Mouse (Mus musculus) c-Kit-negative CD71-positive TER-119-positive erythroid progenitor cells, embryonic 14.5 days (primary cell): ENCODE measurements around the gene Plekha4.
"Not testable (repeated sequence)": the region's sequence is repeated elsewhere in the genome, so short reads cannot be mapped to it uniquely, and the experiment has no call there.

Experiments
- DNase-seq: peaks from one replicate; pipeline ENCODE4 v3.0.0-alpha.2; 2013; ENCODE audit warnings: low read depth, low spot score

Gene Plekha4

DNA sequence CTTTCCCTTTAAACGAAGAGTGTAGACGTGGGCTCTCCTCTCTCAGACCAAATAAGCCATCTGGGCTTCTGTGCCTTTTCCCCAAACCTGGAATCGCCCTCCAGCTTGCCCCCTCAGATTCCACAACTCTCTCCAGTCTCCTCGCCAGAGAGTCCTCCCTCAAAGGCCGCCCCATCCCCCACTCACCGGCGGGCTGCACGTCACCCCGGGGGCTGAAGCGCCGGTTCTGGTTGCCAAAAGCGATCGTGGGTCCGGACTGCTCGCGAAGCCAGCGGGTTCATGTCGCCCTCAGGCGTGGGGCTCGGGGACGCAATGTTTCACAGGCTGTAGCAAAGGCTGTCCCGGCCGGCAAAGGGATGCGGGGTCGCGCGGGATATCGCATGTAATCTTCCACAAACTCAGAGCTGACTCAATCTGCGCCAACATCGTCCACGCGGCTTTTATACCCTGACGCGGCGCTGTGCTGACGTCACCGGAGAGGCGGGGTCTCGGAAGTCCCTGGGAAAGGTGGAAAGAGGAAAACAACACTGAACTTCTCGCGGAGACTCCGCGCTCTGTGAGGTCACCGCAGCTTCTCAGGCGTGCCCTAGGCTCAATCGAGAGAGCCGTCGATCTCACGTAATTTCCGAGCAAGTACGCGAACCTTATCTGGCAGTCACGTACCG, at the start of gene Plekha4, which contains the start of gene Ppp1r15a:
TSS of gene Plekha4 (plus strand) at position 522 of the 665 bp plus-strand sequence.
TSS of gene Ppp1r15a (minus strand) at position 460 of the 665 bp plus-strand sequence.
- peak; percentile 91 for DNase-seq

DNA sequence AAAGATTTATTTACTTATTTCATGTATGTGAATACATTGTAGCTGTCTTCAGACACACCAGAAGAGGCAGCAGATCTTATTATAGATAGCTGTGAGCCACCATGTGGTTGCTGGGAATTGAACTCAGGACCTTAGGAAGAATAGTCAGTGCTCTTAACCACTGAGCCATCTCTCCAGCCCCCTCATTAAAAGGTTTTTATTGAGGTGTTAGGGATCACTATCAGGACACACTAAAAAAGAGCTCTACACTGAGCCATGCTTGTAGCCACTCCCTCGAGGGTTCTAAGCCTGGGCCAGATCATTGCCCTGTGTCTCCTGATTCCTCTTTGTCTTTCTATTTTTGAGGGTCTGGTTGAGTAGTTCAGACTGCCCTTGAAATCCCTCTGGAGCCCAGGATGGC, 49.7 kb upstream of the Plekha4 start:
- no peak for DNase-seq

DNA sequence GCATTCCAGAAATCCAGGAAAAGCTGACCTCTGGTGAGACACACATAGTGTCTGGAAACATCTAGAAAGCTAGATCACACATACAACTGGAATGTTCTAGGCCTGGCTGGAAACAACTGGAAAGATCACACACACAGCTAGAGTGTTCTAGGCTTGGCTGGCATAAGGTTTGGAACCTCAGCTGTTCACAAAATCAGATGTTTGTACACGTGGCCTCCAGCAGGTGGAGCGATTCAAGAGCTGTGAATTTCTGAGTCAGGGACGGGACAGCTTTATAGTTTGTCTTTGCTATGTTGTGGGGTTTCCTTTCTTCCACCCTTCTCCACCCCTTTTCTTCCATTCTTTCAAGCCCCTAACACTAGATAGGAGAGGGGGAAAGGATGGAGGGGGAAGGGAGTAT, 49.1 kb upstream of the Plekha4 start:
- DNase-seq: no peak

DNA sequence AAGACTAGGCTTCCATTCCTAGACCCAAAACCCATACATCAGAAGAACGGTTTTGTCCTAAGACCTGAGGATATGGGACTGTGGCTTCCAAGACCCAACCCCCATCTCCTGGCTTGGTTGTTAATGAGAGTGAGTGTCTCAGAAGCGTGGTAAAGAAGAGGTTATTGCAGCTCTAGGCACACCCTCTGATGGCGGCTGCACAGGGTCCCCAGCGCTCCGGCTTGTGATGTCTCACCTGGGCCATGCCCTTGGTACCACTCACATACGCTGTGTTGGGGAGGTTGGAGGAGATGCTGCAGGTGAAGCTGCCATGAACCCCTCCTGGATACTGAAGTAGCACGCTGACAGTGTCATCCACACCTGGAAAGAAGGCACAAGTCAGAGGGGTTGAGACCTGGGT, 47.4 kb upstream of the Plekha4 start:
- DNase-seq: no peak

DNA sequence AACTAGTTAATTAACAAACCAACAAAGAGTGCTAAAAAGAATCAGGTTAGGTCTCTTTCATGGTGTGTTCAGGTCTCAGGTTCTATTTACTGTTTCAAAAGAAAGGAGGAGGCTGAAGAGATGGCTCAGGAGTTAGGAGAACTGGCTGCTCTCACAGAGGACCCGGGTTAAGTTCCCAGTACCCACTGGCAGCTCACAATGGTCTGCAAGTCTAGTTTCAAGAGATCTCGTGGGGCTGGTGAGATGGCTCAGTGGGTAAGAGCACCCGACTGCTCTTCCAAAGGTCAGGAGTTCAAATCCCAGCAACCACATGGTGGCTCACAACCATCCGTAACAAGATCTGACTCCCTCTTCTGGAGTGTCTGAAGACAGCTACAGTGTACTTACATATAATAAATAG, 45.8 kb upstream of the Plekha4 start:
- DNase-seq: not testable (repeated sequence)

DNA sequence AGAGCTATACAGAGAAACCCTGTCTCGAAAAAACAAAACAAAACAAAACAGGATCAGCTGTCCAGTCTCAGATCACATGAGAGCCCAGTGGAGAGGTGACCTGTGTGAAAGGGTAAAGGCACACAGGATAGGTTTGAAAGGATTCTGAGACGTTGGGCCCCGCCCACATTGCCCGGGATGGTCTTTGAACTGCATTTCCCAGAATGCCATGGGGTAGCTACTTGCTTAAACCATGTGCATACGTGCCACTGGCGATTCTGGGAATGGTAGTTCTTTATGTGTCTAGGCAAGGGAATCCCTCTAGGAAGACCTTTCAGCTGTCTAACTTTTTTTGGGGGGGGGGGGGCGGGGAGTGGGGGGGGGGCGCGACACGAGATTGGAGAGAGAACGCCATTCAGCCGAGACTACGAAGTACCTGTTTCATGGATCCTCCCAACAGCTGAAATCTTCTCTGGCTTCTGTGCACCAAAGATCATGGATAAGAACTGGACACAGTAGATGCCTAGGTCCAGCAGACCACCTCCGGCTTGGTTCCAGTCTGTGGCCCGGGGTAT, 44.7 kb upstream of the Plekha4 start, which contains the start of gene Tulp2:
TSS of gene Tulp2 (plus strand) at position 504 of the 554 bp plus-strand sequence.
- DNase-seq: peak; percentile 60

DNA sequence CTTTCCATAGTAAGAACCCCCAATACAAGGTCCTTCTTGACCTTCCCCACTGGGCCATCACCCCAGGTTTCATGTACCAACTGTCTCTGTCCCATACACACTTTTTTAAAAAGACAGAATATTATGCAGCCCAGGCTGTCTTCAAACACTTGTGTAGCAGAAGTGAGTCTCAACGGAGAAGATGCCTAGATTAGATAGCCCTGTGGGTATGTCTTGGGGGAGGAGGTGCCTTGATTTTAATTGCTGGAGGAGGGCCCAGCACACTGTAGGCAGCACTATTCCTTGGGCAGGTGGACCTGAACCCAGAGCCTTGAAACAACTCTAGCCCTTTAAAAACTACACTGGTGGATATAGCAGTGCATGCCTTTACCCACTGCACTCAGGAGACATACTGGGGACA, 44.0 kb upstream of the Plekha4 start:
- DNase-seq: no peak

DNA sequence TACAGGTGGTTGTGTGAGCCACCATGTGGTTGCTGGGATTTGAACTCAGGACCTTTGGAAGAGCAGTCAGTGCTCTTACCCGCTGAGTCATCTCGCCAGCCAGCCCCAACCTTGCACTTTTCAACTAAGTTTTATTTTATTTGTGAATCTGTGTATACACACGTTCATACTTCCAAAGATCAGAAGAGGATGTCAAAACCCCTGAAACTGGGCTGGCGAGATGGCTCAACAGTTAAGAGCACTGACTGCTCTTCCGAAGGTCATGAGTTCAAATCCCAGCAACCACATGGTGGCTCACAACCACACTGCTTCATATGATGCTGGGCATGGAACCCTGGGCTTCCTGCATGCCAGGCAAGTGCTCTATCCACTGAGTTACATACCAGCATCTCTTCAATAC, 41.1 kb upstream of the Plekha4 start:
- not testable (repeated sequence) for DNase-seq

DNA sequence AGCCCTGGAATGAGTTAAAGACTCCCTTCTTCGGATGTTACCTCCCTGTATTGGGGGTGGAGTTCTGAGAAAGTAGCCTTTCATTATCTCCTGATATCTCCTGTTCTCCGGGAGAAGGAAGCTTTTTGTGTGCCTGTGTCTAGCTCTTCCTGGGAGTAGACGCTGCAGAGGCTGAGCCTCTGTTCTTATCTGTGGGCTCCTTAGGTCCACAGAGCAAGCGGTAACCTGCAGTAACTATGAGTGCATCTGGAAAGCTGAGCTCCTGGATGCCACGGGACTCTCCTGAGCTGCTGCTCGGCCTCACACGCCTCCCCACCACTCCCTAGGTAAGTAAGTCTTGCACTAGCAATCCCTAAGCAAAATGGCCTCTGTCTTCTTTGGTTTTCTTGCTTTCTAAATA, 40.0 kb upstream of the Plekha4 start:
- no peak for DNase-seq

DNA sequence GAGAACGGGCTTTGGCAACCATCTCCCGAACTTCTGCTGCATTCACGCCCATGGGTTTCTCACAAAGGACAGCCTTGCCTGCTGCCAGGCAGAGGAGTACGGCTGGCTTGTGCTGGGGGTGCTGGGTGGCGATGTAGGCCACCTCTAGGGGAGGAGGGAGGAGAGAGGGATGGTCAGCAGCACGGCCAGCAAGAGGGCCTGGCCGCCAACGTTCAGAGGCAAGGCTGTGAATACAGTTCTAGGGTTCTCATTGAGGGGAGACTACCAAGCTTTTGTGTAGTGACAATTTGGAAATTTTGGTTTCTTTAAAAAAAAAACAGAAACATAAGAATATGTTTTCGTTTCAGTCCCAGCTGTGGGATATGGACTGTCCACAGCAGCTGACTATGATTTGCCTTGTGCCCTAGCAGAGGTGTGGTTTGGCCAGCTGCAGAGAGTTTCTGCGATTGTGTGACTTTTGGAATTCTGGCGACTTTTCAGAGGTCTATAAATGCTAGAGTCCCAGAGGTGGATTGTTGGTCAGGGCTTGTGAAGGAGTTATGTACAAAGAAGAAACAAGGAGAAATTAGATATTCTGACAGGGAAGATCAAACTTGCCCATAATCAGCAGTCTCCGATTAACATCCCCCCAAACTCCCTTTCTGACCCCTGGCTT, 39.2 kb upstream of the Plekha4 start, which contains the start of gene Gm45808:
TSS of gene Gm45808 (minus strand) at position 51 of the 655 bp plus-strand sequence.
- no peak for DNase-seq

DNA sequence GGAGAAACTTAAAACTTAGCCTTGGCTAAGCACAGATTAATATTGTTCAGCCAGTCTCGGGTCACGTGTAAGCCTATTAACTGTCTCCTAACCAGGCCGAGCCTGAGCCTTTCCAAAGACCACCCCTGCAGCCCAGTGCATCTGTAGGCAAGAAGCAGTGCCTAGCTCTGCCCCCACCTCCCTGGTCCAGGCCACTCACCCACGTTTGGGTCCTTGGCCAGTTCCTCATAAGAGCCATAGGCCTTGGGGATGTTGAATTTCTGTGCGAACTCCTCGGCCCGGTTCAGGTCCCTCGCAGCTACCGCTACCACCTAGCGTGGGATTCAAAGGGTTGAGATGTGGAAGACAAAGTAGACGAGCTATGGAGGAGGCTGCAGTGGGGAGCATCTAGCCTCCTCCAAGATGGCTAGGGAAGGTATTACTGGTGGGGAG, 38.3 kb upstream of the Plekha4 start:
- DNase-seq: no peak

DNA sequence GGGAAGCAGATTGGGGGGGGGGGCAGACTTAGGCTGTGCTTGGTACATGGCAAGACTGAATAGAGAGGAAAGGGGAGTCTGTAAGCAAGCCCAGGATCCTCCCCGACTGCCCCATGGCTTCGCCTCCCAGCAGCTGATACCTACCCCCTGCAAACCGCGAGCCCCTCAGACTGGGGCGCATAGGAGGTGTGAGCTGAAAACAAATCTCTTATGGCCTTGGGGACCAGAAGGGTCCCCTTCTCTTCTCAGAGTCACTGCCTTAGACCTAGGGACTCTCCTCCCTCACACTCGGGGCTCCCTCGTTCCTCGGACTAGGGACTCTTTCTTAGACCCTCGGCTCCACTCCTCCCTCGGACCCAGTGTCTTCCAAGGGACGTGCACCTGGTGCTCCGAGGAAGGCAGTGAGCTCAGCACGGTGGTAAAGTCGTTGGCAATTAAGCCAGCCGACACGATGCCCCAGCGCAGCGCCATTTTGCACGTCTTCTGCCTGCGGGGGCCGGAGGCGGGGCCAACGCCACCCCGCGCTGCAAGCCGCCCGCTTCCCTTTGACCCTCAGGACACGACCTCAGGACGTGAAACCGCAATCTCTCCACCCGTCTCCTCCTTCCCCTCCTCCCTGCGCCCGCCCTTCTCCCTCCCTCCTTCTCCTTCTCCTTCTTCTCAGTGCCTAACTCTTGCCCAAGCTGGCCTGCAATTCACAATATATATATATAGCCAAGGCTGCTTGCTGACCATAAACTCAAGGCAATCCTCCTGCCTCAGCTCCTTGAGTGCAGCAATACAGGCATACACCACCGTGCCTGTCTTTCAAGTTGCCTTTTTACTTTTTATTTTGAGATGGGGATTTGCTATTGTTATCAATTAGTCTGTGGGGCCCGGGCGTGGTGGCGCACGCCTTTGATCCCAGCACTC, 37.6 kb upstream of the Plekha4 start, which contains the start of gene Dhdh:
TSS of gene Dhdh (minus strand) at position 513 of the 912 bp plus-strand sequence.
- DNase-seq: no peak

DNA sequence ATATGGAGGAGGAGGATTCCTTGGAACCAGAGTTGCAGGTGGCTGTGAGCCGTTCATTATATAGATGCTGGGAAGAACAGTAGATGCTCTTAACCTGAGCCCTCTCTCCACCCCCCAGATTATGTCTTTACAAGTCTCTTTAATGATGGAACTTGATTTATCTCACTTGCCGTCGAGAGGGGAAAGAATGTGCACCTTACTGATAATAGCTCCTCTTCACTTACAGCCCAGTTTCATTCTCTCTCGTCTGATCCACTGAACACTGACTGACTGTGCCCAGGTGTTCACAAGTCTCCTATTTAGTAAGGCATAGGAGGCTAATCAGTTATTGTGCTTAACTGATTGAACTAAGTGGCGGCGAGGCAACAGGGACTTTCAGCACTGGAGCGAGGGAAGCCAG, 36.6 kb upstream of the Plekha4 start:
- DNase-seq: no peak

DNA sequence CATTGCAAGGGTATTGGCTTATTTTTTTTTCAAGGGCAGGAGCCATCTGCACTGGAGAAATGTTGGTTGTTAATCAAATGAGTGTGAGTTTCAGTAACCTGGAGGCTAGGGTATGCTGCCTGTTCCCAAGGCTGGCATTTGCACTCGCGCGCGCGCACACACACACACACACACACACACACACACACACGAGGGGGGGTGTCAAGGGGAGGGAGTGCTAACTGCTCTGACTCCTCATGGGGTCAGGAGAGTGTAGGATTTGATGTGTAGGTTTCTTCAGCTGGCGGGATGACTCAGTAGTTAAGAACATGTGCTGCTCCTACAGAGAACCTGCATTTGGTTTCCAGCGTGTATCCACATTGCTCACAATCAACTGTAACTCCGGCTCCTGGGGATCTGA, 35.3 kb upstream of the Plekha4 start:
- DNase-seq: no peak

DNA sequence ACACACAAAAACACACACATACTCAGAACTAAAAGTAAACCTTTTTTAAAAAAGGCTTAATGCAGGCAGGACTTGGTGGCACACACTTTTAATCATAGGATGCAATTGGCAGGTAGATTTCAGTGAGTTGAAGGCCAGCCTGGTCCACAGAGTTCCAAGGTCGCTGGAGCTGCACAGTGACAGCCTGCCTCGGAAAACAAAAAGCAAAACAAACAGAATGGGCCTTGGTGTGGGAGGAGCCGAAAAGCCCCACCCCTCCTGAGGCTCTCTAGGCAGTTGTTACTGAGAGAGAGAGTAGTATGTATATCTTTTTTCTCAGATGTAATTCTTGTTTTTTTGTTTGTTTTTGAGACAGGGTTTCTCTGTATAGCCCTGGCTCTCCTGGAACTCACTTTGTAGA, 34.9 kb upstream of the Plekha4 start:
- no peak for DNase-seq

DNA sequence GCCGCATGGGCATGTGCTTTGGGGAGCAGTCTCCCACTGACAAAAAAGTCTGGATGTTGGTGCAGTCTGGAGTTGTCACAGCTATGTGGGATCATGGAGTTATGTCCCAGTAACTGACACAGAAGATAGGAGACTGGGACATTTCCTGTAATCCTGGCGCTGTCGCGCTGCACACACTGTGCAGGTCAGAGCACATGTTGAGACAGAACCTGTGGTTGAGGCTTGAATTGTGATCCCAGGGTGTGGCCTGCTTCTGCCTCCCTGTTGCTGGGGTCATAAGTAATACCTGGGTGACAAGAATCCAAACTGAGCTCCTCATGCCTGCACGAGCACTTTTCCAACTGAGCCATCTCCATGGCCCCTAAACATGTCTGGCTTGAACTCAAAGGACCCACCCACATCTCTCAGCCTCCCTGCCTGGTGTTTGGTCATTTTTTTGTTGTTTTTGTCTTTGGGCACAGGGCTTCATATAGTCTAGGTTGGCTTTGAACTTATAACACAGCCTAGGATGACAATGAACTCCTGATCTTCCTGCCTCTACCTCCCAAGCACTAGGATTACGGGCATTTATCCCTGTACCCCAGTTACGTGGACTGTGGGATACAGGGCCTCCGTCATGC, 33.8 kb upstream of the Plekha4 start:
- no peak for DNase-seq

DNA sequence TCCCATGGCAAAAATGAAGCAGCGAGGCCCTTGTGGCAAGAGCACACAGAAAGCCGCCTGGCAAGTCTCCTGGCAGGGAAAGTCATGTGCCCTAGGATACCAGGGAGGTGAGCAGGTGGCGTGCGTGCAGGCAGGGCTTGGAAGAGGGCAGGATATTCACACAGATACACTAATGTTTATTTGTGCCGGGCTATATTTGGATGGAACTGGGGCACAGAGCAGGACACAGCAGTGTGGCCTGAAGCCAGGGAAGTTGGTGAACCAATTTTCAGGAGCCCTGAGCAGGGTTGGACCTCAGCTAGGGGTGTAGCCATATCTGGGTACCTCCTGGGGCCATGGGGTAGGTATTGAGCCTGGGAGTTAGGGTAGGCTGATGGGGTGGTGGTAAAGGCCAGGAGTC, 33.2 kb upstream of the Plekha4 start:
- no peak for DNase-seq

DNA sequence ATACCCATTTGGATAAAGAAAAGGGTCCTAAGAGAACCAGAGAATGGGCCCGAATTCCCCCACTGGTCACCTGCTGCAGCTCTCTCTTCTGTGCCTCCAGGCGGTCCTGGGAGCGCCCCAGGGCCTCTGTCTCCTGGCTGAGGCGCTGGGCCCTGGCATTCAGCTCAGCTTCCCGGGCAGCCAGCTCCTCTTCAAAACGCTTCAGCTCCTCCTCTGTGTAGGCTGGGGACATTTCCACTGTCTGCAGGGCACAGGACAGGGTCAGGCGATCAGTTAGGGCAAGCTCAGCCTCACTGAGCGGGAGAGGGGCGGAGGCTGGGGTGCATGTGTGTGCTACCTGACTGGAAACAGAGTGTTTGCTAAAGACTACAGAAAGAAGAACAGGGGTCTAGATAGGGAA, 31.6 kb upstream of the Plekha4 start:
- DNase-seq: no peak

DNA sequence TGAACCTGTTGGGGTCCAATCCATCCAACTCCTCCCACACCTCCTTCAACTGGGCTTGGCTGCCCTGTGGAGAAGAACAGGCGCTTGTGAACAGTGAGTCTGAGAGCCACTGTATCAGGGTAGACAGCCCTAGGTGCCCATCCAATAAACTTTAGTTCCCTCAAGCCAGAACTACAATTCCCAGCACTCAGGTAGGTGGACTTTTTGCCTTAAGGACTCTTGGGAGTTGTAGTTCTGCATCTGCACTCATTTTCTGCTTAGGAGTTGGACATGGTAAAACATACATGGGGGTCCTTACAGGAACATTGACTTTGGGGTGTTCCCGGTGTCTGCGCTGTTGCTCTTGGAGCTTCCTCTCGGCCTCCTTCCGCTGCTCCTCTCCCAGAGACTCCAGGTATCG, 27.7 kb upstream of the Plekha4 start:
- no peak for DNase-seq

DNA sequence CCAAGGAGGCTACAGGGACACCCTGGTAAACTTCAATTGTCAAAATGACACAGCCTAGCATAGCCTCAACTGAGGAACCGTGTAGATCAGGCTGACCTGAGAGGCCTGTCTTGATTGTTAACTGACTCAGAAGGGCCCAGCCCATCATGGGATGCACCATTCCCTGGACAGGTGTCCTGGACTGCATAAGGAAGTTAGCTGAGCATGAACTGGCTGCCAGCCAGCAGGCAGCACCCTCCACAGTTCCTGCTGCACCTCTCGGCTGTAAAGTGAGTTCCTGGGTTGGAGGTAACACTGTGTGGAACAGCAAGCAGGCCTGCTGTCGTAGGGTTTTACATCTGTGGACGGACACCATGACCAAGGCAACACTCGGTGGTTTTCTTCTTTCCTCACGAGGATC, 18.5 kb upstream of the Plekha4 start:
- DNase-seq: no peak

DNA sequence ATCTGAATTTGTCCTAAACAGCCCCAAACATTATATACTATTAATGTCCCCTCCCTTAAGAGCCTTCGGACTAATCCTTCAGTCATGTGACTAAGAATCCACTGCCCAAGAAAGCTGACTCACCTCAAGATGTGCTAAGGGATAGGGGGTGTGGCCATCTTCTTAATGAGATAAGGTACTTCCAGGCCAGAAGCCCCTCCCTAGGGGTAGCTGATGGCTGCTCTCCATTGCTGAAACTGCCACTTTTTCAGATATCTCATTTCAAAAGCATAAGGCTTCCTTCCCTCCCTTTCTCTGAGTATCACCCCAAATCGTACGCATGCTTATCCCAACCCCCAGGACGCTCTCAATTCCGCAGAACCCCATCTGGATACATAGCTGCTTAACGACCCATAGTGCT, 17.6 kb upstream of the Plekha4 start:
- peak; percentile 85 for DNase-seq
